Mouse (Mus musculus): ENCODE results near the gene Zc3h4.

GRCm38 (mm10) chr7:16468115-16468514, 67.4 kb downstream of the Zc3h4 start:
- no peak for TF ChIP-seq CTCF (IDR thresholded peaks at IDR 0.05)
- TF ChIP-seq POLR2A (IDR thresholded peaks at IDR 0.05; ENCODE audit: insufficient read depth, low read depth, low read length) = no peak
- TF ChIP-seq EP300 (IDR thresholded peaks at IDR 0.05; ENCODE audit: insufficient read depth, low read depth, low read length) = no peak
